Mouse (Mus musculus): ENCODE data around the gene Slc17a7.

The Slc17a7 gene

GRCm38 (mm10) chr7:45208260-45208659, 44.5 kb downstream of the Slc17a7 start:
- DNase-seq, result no peak

DNA sequence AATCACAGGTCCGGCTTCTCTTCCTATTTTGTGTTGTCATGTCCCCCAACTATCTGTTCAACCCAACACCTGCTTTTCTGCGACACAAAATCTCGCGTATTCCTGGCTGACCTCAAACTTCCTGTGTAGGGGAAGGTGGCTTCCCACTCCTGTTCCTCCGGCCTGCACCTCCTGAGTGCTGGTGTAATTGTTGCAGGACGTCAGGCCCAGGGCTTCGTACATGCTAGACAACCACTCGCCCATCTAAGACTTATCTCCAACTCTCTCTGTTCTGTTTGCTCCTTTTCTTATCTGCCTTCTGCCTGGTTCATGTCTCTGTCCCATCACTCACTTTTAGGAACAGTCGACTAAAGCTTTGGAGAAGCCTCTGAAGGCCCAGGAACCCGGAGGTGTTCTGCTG, 47.3 kb downstream of the Slc17a7 start:
- DNase-seq, result no peak

DNA sequence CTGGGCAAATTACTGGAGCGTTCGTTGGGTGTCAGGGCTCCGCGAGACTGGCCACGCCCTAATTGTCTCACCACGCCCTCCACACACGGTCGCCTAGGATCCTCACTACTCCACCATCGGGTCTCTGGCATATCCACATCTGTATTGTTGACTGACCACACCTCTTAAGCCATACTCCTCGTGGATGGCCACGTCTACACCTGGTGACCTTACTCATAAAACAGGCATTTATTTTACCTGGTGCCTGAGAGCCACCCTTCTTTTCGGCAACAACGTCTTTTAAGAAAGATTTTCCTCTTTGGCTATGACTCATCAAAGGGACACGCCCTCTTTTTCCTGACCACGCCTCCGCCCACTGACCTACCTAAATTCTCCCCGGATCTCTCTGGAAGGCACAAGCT, 48.1 kb downstream of the Slc17a7 start, which contains the start of gene Dkkl1:
Gene Dkkl1, minus strand, starts transcription at position 297 of the 401 bp plus-strand sequence.
- DNase-seq, result no peak

GRCm38 (mm10) chr7:45212356-45212755, 48.6 kb downstream of the Slc17a7 start:
- no peak for DNase-seq

GRCm38 (mm10) chr7:45213708-45214107, 50.0 kb downstream of the Slc17a7 start:
- DNase-seq, result no peak

DNA sequence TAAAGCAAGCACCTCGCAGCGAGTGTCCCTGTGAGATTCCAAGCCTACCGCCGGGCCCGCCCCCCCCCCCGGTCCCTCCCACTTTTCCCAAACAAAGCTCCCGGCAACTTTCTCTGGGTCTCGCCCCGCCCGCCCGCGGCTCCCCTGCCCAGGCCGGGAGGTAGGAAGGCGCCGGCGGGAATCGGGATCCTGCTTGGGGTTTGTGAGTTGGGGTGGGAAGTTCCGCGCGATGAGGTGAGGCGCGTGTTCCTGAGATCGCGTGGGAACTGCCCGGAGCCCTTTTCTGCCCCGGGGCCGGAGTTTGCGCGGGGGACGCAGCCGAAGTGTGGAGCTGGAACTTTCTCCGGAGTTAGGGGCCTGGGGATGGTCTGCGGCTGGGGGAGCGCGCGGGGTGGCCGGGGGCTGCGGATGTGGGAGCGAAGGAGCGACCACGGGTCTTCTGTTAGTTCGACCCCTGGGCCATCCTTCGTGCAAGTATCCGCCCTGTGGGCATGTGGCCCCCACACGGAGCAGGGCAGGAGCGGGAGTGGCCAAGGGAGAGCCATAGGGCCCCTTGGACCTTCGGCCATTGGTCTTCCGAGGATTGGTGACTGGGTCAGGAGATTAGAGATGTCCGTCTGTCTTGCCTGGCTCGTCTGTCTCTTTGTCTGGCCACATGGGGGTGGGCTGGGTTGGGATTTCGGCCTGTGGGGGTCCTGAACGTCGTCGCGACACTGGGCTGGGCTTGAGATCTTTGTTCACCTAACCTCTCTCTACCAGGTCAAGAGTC, 52.1 kb downstream of the Slc17a7 start, which contains the start of gene Tead2:
Gene Tead2, plus strand, starts transcription at position 81 of the 769 bp plus-strand sequence.
- DNase-seq, result peak; percentile 46

DNA sequence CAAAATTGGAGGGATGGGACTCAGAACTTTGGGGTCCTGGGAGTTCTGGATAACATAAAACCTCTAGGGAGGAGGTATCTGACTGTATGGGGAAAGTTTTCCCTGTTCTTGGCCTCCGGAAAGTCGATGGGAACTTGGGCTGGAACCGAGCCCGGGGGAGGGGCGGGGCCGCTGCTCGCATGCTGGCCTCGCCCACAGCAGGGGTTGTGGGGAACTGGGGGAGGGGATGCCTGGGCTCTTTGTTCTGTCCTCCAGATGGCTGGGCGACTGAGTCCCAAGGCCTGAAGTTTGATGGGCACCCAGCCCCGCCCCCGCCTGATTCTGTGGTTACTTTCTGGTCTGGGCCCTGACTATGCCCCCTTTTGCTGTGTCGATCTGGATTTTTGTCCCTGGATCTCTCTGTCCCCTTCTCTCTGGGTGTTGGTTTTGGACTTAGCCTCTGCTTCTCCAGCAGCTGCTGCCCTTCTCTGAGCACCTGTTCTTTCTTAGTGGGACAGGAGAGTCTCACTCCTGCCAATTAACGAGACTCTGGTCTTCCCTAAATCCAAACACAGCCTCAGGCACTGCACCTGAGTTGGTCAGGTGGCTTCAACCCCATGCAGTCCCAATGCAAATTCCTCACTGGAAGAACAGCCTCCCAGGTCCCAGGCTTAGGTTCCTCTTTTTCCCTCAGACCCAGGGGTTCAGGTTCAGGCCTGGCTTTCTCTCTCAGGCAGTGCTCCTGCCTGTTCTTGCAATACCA, 52.9 kb downstream of the Slc17a7 start:
- DNase-seq, result peak; percentile 55

GRCm38 (mm10) chr7:45221680-45222079, 57.9 kb downstream of the Slc17a7 start:
- no peak for DNase-seq

DNA sequence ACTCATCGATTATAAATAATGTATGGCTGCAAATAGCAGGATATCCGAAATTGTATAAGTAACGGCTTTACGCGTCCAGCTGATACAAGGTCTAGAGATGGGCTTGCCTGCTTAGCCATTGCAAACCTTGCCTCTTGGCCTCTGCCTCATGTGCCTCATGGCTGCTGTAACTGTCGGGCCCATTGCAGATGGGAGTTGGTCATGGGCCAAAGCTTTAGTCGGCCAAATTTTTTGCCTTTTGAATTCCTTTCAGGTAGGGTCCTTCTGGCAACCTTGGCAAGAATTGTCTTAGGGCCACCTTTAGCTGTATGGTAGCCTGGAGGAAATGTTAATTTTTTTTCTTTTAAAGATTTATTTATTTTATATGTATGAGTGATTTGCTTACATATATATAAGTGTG, 61.1 kb downstream of the Slc17a7 start:
- no peak for DNase-seq
